Mouse (Mus musculus) lung, postnatal 0 days (tissue): ENCODE results near the gene Aspg.

Source experiments
- CTCF ChIP-seq: IDR thresholded peaks from 2 replicates; pipeline ENCODE4 v1.5.1; 2016; ENCODE audit warnings: antibody characterized with exemption, mild to moderate bottlenecking
- EP300 ChIP-seq: IDR thresholded peaks from 2 replicates; pipeline ENCODE4 v1.6.1; 2016; ENCODE audit warnings: antibody characterized with exemption, mild to moderate bottlenecking, control low read depth

DNA sequence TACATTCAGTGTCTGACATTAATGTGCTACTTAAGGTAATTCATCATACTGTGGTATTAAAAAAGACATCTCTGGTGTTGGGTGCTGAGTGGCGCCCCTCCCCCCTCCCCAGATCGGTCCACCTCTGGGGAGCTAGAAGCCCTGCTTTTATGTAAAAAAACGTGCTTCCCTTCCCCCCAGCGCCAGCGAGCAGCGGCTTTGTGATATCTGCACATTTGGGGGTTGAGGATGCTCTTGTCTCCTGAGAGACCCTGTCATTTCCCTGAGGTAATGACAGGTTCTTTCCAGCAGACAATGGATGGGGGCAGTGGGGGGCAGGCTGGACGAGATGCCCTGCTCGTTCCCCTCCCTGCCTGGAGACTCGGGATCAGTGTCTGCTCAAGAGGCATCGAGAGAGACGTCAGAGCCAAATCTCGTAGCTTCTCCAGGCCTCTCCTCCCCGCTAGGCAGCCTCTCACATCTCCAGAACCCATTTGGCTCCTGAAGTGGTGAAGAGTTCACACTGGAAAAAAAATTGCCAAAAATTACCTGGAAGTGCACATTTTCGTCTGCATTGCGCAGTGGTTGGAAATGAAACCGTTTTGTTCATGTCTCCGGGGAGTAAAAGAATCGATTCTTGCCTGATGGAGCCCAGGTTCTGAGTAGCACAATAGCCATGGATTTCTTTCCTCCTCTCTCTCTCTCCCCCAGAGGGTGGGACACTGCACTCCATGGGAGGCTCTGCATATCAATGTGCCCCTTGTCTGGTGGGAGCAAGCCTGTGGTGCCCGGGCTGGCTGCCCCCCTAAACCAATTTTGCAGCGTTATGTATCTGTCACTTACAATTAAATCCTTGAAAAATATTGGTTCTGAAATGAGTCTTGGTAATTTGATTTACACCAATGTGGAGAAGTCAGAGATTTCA lies 64.4 kb downstream of the Aspg start:
- no peak for TF ChIP-seq CTCF
- TF ChIP-seq EP300 = no peak
